Mouse (Mus musculus) A20 (cell line): ENCODE data around the gene Tmem123.

Experiments
- DNase-seq: peaks from one replicate; pipeline ENCODE4 v3.0.0-alpha.2; 2011; ENCODE audit warnings: low read depth, low spot score

Gene Tmem123

GRCm38 (mm10) chr9:7824916-7825315, 61.1 kb downstream of the Tmem123 start:
- DNase-seq = no peak

DNA sequence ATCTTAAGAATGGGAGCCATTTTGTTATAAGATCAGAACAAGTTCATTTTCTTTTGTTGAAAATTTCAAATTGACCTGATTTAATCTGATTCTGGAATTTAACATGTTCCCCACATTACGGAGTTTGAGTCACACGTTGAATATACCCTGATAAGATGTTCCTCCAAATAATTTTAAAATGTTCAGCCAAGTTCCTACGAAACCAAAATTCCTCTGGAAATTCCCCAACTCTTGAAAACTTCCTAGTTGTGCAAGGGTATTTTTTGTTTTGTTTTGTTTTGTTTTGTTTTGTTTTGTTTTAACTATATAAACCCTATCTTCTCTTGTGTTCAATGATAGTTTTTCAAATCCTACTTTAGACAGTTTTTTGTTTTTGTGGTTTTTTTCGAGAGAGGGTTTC, 64.9 kb downstream of the Tmem123 start:
- no peak for DNase-seq

DNA sequence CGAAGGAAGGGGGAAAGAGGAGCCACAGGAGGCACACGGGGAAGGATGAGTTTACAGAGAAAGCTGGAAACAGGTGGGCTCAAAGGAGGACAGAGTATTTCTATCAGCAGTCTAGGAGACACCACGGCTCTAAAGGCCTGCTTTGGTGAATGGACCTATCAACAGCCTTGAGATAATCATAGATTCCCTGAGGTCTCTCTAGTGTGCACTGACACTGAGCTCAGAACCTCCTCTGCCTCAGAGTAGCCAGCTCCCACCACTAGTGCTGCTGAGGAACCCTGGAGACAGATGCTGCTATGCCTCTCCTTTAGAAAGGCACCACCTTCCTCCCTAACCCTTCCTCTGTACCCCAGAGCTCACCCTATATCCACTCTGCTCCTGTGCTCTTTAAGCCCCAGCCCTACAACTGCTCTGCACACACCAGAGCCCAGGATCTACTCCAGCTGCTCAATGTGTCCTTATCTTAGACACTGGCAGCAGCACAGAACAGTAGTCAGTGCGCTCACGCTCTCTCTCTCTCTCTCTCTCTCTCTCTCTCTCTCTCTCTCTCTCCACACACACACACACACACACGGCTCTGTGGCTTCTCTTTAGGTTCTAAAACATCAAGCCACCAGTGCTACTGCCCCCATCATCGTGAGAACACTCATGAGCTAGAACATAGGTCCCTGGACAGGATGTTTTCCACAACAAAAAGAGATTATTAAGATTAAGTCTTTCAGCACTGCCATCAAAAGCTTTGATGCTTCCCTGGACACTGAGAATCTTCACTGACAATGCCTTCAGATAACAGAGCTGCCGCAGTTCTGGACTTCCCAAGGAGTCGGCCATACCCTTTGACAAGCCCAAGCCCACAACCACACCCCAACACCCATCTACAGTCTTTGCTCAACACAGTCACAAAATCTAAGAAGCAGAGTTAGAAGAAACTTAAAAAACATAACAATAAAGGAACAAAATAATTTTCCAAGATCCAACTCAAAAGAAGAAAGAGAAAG, 66.0 kb downstream of the Tmem123 start:
- DNase-seq = peak; percentile 38

DNA sequence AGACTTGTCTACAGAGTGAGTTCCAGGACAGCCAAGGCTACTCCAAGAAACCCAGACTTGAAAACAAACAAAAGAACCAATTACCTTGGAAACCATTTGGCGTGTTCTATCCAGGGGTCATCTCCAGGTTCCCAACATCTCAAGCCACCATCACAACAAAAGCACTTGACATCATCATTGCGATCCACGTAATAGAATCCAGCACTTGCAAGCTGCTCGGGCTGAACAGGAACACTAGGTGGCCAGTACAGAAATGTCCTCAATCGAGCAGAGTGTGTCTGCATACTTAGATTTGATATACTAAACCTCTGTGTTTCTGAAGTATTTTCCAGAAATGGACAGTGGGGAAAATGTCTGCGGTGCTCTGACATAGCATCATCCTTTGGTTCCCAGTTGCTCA, 69.6 kb downstream of the Tmem123 start:
- peak; percentile 71 for DNase-seq

GRCm38 (mm10) chr9:7835302-7835701, 71.5 kb downstream of the Tmem123 start:
- DNase-seq = peak; percentile 25

DNA sequence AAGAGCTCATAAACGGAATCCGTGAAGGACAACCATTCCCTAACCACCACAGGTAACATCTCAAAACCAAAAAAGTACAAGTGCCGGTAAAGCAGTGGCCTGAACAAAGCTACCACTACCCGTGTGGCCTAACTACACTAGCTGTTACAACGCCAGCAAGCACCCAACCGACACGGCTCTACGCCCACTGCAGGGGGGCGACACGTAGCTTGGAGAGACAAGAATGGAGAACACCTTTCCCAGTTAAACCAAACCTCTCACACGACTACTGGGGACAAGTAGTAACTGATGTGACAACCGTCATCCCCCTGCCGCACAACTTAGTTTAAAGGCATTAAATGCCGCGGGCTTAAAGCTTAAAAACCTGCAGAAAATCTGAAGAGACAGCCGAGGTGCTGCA, 72.5 kb downstream of the Tmem123 start:
- DNase-seq = peak; percentile 84

DNA sequence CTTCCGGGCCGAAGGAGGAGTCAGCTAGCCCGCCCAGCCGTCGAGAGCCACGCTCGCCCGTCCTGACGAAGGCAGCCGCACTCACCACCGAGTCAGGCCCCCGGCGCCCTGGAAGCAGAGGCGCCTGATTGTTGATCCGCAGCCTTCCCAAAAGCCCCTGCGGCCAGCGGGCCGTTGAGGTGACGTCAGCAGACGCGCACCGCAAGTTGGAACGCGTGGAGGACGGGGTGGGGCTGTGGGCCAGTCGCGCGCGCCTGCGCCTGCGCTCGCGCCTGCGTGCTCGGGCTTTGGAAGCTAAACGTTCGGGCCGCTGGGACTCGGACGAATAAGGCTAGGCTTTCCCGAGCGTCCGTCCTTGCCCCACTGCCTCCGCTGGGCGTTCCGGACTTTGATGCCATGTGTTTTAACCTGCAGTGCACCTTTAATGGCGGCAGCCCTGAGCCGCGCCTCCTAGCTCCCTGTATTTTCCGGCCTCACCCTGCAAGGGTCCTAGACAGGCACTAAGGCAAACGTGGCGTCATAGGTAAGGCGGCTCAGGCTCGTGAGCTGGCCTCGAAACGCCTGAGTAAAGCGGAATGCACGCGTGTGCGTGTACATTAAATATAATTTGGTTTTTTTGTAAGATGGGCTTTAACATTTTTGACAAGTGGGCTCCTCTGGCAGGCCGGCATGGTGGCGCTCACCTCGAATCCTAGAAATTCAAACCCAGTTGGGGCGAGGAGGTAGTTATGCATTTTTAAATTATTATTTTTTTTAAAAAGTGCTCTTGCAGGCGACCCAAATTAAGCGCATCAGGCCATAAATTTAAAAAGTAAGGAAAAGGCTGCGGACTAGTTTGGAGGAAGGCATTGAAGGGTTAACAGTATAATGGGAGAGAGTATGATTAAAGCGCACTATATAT, 73.3 kb downstream of the Tmem123 start, which contains the start of gene Birc2:
Gene Birc2, minus strand, starts transcription at position 160 of the 901 bp plus-strand sequence.
- peak; percentile 99 for DNase-seq

- DNase-seq = peak; percentile 83
These were observed 74.1 kb downstream of the Tmem123 start for GRCm38 (mm10) chr9:7837806-7838440.

DNA sequence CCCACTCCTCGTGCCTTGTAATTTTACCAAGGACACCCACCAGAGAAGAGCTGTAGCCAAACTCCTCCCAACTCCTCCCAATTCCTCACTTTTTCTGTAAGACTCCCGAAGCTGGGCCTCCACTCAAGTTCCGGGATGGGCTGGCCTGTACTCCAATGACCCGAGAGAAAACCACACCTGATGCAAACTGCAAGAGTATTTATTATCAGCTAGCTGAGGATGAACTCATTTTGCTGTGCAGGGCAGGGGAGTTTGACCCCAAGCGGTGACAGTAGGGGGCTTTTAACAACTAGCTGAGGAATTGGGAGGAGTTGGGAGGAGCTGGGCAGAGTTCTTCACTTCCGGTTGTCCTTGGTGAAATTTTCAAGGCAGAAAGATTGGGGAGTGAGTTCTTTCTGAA, 77.4 kb downstream of the Tmem123 start:
- no peak for DNase-seq
